Mouse (Mus musculus) ES-E14 (cell line): ENCODE data around the gene Fam160a1. TPM values are rescaled to one million over a fixed set of nuclear protein-coding genes. Genes with fewer than 3 reads are reported as not detected.

Experiments
- DNase-seq: peaks from one replicate; pipeline ENCODE4 v3.0.0-alpha.2; 2013; ENCODE audit warnings: low read depth, low spot score
- H3K27ac ChIP-seq: 2 replicates; pipeline ENCODE4 v1.5.1; 2012; ENCODE audit warnings: low read depth, mild to moderate bottlenecking, low read length, moderate library complexity, mixed read lengths; ENCODE audit not compliant: poor library complexity, insufficient read depth, severe bottlenecking
- H3K36me3 ChIP-seq: 2 replicates; pipeline ENCODE4 v1.6.1; 2012; ENCODE audit warnings: mild to moderate bottlenecking, low read length, moderate library complexity, mixed read lengths; ENCODE audit not compliant: control insufficient read depth, poor library complexity, insufficient read depth, severe bottlenecking
- H3K4me1 ChIP-seq, 2 experiments: fragments of 150-350 bp in 1 of 2; sonication (generic) in 1 of 2; 2 replicates each; pipeline ENCODE4 v1.6.1; 2012; ENCODE audit warnings: low read length in 2 of 2, mild to moderate bottlenecking in 1 of 2, mixed read lengths in 1 of 2; ENCODE audit not compliant: control insufficient read depth in 2 of 2, insufficient read depth in 2 of 2, poor library complexity in 1 of 2
- H3K4me3 ChIP-seq, 2 experiments: fragments of 150-350 bp in 1 of 2; sonication (generic) in 1 of 2; 2 replicates each; pipeline ENCODE4 v1.5.1; 2012; ENCODE audit warnings: low read length in 2 of 2, low read depth in 1 of 2, mild to moderate bottlenecking in 1 of 2, mixed read lengths in 1 of 2; ENCODE audit not compliant: insufficient read depth in 1 of 2, poor library complexity in 1 of 2, severe bottlenecking in 1 of 2
- H3K9ac ChIP-seq: 2 replicates; pipeline ENCODE4 v1.6.1; 2012; ENCODE audit warnings: low read depth, mild to moderate bottlenecking, low read length, mixed read lengths; ENCODE audit not compliant: poor library complexity, insufficient read depth, severe bottlenecking
- H3K9me3 ChIP-seq: fragments of 150-350 bp; sonication (generic); 2 replicates; pipeline ENCODE4 v1.6.1; 2012; ENCODE audit warnings: low read depth, mild to moderate bottlenecking, low read length; ENCODE audit not compliant: control insufficient read depth, insufficient read depth
- CHD2 ChIP-seq: IDR thresholded peaks from 2 replicates; pipeline ENCODE4 v1.6.1; 2014; ENCODE audit warnings: mild to moderate bottlenecking, low read depth, low read length, inconsistent platforms
- HCFC1 ChIP-seq: IDR thresholded peaks from 2 replicates; pipeline ENCODE4 v1.6.1; 2012; ENCODE audit warnings: low read length, inconsistent platforms, borderline replicate concordance; ENCODE audit not compliant: insufficient read depth
- MAFK ChIP-seq: IDR thresholded peaks from 2 replicates; pipeline ENCODE4 v1.6.1; 2014; ENCODE audit warnings: mild to moderate bottlenecking, low read depth, low read length, inconsistent platforms; ENCODE audit not compliant: insufficient read depth
- ZC3H11A ChIP-seq: IDR thresholded peaks from 2 replicates; pipeline ENCODE4 v1.6.1; 2012; ENCODE audit warnings: low read depth, mild to moderate bottlenecking, inconsistent platforms, low read length, borderline replicate concordance
- ZNF384 ChIP-seq: IDR thresholded peaks from 2 replicates; pipeline ENCODE4 v1.6.1; 2012; ENCODE audit warnings: low read depth, low read length, inconsistent platforms
- in situ Hi-C, 2 experiments: fragments of 600-800 bp; cut with MboI; formaldehyde crosslinking; loops; one replicate each; pipeline ENCODE4 v1.15.1; 2025; ENCODE audit warnings: low sequenced_read_pairs in 2 of 2, inconsistent platforms in 1 of 2; ENCODE audit not compliant: unreplicated experiment in 2 of 2
- total RNA-seq: library from RNA; depleted of rRNA; stranded (reverse); fragments of 300-350 nt; gene quantifications from 2 replicates; pipeline ENCODE4 v1.2.3, GENCODE M21; 2012

Fam160a1 gene
- total RNA-seq, 1 experiment = 1.4 TPM

DNA sequence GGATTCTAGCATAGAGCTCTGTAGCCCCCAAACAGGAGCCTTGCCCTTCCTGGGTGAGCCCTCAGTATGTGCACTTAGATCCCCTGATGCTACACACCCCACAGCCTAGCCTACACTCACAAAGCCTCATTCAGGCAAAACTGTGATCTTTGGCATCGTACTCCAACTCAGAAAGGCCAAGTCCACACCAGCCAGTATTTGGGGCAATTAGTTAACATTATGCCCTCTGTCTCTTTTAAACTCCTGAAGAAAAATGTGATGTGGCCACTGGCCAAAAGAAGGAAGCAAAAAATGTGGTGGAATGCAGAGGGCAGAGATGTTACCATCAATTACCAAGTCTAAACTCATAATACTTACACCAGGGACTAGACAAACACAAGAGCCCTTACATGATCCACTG lies 14.7 kb upstream of the Fam160a1 start:
- in situ Hi-C loops = no loop called here
- no peak for DNase-seq

DNA sequence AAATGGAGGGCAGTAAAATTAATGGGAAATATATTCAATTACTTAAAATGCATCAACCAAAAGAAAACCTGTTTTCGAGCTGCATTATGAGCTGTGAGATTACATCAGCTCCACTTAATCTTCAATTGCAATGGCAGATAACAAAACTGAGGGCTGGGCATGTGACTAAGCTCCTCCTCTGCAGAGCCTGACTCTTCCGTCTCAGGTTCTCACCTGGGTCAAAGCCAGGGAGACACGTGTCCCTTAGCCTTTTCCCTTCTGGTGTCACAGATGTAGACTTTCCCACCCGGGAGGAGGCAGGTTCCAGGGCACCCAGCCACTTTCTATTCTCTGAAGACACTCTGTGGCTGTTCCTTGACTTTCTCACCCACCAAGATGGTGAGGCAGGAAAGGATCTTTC lies 12.0 kb upstream of the Fam160a1 start:
- H3K36me3 ChIP-seq = no peaks in the 10 kb centered on the region
- H3K9ac ChIP-seq = no peak overlapping the region
- H3K4me3 ChIP-seq = no peak overlapping the region
- in situ Hi-C loops = no loop called here
- peaks cover 0 to 11% of the 10 kb centered on the region in 2 experiments; a peak in 2 of 4 replicates for H3K4me1 ChIP-seq
- TF ChIP-seq MAFK (no peak), ZC3H11A (no peak), CHD2 (no peak), ZNF384 (no peak), HCFC1 (no peak)
- DNase-seq = no peak
- H3K9me3 ChIP-seq = no peaks in the 10 kb centered on the region
- no peak overlapping the region for H3K27ac ChIP-seq

More for the DNA sequence above, 14.7 kb upstream of the Fam160a1 start:
- Histone ChIP-seq H3K4me1 (peaks cover 0 to 11% of the 10 kb centered on the region in 2 experiments; a peak in 2 of 4 replicates), H3K9ac (no peak overlapping the region), H3K36me3 (no peaks in the 10 kb centered on the region), H3K4me3 (no peak overlapping the region), H3K27ac (no peak overlapping the region), H3K9me3 (no peaks in the 10 kb centered on the region)
- no peak for TF ChIP-seq HCFC1
- TF ChIP-seq ZC3H11A = no peak
- no peak for TF ChIP-seq ZNF384
- TF ChIP-seq MAFK = no peak
- no peak for TF ChIP-seq CHD2

DNA sequence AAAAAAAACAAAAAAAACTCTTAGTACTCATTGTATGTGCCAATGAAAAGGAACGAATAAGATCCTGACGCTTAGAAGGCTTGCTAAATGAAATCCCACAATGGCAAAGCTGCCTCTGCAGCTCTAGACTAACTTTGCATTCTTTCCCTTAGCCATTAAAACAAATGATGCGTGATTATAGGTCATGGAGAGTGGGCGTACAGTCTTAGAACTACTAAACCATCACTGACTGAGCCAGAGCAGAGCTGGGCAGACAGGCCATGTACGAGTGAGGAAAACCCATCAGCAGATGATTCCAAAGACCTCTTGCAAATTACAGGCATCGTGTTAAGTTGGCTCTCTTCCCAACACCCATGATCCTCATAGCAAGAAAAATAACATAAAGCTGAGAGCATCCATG lies 10.7 kb upstream of the Fam160a1 start:
- in situ Hi-C loops = no loop called here
- no peak overlapping the region for H3K27ac ChIP-seq
- peaks cover 0 to 9% of the 10 kb centered on the region in 2 experiments; a peak in 1 of 4 replicates for H3K4me1 ChIP-seq
- no peaks in the 10 kb centered on the region for H3K36me3 ChIP-seq
- no peak overlapping the region for H3K9ac ChIP-seq
- H3K9me3 ChIP-seq = no peaks in the 10 kb centered on the region
- TF ChIP-seq ZC3H11A (no peak), ZNF384 (no peak), HCFC1 (no peak), CHD2 (no peak), MAFK (no peak)
- DNase-seq = no peak
- H3K4me3 ChIP-seq = no peak overlapping the region

GRCm38 (mm10) chr3:85827283-85827682 lies 10.2 kb upstream of the Fam160a1 start:
- in situ Hi-C loops = no loop called here
- H3K27ac ChIP-seq = no peak overlapping the region
- no peak for DNase-seq
- H3K4me1 ChIP-seq = peaks cover 0 to 4% of the 10 kb centered on the region in 2 experiments; a peak in 1 of 4 replicates
- no peak overlapping the region for H3K9ac ChIP-seq
- TF ChIP-seq ZC3H11A = no peak
- no peaks in the 10 kb centered on the region for H3K36me3 ChIP-seq
- no peaks in the 10 kb centered on the region for H3K9me3 ChIP-seq
- no peak overlapping the region for H3K4me3 ChIP-seq

- no peak for DNase-seq
- Histone ChIP-seq H3K9me3 (no peaks in the 10 kb centered on the region), H3K4me1 (no peaks in the 10 kb centered on the region), H3K4me3 (no peak overlapping the region), H3K27ac (no peak overlapping the region), H3K9ac (no peak overlapping the region), H3K36me3 (no peaks in the 10 kb centered on the region)
- in situ Hi-C loops = no loop called here
- no peak for TF ChIP-seq MAFK
Observed at GRCm38 (mm10) chr3:85820839-85821548, 3.9 kb upstream of the Fam160a1 start.
